Mouse (Mus musculus): ENCODE data around the gene Cenps. TPM values are rescaled to one million over a fixed set of nuclear protein-coding genes. Genes with fewer than 3 reads are reported as not detected.
"Not testable (repeated sequence)": the region's sequence is repeated elsewhere in the genome, so short reads cannot be mapped to it uniquely, and the experiment has no call there.

Cenps gene
- total and polyA plus RNA-seq, 3 experiments: 0.96 to 8.3 (median 7.4) TPM

DNA sequence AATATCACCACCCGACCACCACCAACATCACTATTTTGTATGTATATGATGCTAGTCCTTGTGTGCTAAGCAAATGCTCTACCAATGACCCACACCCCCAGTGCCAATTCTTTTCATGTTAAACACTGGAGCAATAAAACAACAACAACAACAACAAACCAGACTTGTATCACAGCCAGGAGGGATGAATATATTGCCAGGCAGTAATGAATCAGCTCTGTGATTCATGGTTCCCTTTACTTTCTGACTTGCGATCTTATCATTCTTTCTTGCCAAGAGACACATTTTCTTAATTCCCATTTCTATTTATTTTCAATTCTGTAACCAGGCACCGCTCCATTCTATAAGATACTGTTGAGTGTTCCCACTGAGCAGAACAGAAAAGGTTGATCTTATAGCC lies 36.0 kb downstream of the Cenps start:
- H3K4me1 ChIP-seq (ENCODE audit: control insufficient read depth, insufficient read depth, low read length): peaks cover 9% of the 10 kb centered on the region
- no peaks in the 10 kb centered on the region for H3K27me3 ChIP-seq (ENCODE audit: control insufficient read depth, insufficient read depth, low read length)
- peaks cover 4% of the 10 kb centered on the region; the same call in 1 of the 2 replicates for H3K79me2 ChIP-seq (replicated peaks; ENCODE audit: control insufficient read depth, insufficient read depth, low read length)
- no peak overlapping the region for H3K27ac ChIP-seq
- TF ChIP-seq CTCF (IDR thresholded peaks at IDR 0.05): no peak
- no peak for TF ChIP-seq POLR2A (IDR thresholded peaks at IDR 0.05; ENCODE audit: insufficient read depth, low read depth, low read length)
- no peak for TF ChIP-seq EP300 (IDR thresholded peaks at IDR 0.05; ENCODE audit: insufficient read depth, low read depth, low read length)
- H3K9ac ChIP-seq (ENCODE audit: low read depth, low read length): no peak overlapping the region
- H3K4me3 ChIP-seq: no peak overlapping the region
- WGBS: 74% methylated on average over 3 of the region's 3 CpGs
- no peak for DNase-seq
- intact Hi-C loops (cut with DNase I): loop anchor here (2.0 kb wide), 1 partner anchor 65 kb away; the partner anchor contains the start of gene Pgd
- no peaks in the 10 kb centered on the region; the same call in 1 of the 2 replicates for H3K36me3 ChIP-seq (ENCODE audit: control insufficient read depth, insufficient read depth, low read length)

DNA sequence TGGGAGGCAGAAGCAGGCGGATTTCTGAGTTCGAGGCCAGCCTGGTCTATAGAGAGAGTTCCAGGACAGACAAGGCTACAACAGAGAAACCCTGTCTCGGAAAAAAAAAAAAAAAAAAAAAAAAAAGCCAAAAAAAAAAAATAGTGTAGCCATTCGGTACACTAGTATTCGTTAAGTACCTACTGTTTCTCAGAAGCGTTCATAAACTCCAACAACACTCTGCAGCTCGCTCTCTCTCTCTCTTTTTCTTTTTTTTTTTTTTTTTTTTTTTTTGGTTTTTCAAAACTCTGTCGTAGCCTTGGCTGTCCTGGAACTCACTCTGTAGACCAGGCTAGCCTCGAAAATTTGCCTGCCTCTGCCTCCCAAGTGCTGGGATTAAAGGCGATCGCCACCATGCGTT lies 37.0 kb downstream of the Cenps start:
- H3K79me2 ChIP-seq (replicated peaks; ENCODE audit: control insufficient read depth, insufficient read depth, low read length); H3K4me1 ChIP-seq (ENCODE audit: control insufficient read depth, insufficient read depth, low read length); H3K4me3 ChIP-seq; H3K27me3 ChIP-seq (ENCODE audit: control insufficient read depth, insufficient read depth, low read length); H3K36me3 ChIP-seq (ENCODE audit: control insufficient read depth, insufficient read depth, low read length); H3K9ac ChIP-seq (ENCODE audit: low read depth, low read length); H3K27ac ChIP-seq; DNase-seq: not testable (repeated sequence)
- WGBS: 83% methylated on average over 12 of the region's 12 CpGs
- intact Hi-C loops (cut with DNase I): loop anchor here (2.0 kb wide), 1 partner anchor 66 kb away; the partner anchor contains the start of gene Pgd

DNA sequence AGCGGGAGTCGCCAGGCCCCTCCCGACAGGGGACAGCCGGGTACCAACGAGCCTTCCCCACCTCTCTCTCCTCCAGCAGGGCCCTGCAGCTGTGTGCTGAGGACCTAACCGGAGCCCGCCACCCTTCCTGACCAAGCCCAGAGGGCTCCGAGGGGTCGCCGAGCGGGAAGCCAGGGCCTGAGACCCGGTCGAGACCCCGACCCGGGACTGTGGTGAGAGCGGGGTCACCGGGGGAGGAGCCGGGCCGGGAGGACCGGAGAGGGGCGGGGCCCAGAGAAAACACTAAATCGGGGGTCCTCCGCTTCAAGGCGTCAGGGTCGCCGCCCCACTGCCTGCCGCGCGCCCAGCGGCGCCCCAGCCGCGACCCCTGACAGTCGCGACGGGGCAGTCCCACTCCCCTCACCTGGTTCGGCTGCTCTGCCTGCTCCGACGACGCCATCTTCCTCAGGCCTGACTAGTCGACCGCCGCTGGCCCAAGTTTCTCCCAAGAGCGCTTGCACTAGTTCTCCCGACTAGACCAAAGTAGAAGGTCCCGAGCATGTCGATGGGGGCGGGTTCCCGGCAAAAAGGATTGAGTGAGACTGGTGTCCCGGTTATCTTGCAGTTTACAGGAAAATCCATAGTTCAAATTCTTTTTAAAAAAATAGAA lies 37.9 kb downstream of the Cenps start, which contains the start of gene Pex14:
TSS of gene Pex14 (minus strand) at position 508 of the 649 bp plus-strand sequence.
- Histone ChIP-seq H3K27me3 (ENCODE audit: control insufficient read depth, insufficient read depth, low read length) (no peaks in the 10 kb centered on the region), H3K79me2 (replicated peaks; ENCODE audit: control insufficient read depth, insufficient read depth, low read length) (peaks cover 4% of the 10 kb centered on the region), H3K36me3 (ENCODE audit: control insufficient read depth, insufficient read depth, low read length) (no peaks in the 10 kb centered on the region; the same call in 1 of the 2 replicates), H3K4me1 (ENCODE audit: control insufficient read depth, insufficient read depth, low read length) (peaks cover 6% of the 10 kb centered on the region), H3K27ac (peak within 1 kb of the TSS; percentile 75), H3K4me3 (peak within 1 kb of the TSS; percentile 99), H3K9ac (ENCODE audit: low read depth, low read length) (peak within 1 kb of the TSS; percentile 93)
- TF ChIP-seq CTCF (IDR thresholded peaks at IDR 0.05): no peak
- TF ChIP-seq POLR2A (IDR thresholded peaks at IDR 0.05; ENCODE audit: insufficient read depth, low read depth, low read length): peak; percentile 74
- no peak for TF ChIP-seq EP300 (IDR thresholded peaks at IDR 0.05; ENCODE audit: insufficient read depth, low read depth, low read length)
- intact Hi-C loops (cut with DNase I): loop anchor here (2.0 kb wide), 1 partner anchor 67 kb away; the partner anchor contains the start of gene Pgd
- DNase-seq: peak; percentile 92 to 93
- under 1% methylated on average over 50 of the region's 50 CpGs for WGBS

DNA sequence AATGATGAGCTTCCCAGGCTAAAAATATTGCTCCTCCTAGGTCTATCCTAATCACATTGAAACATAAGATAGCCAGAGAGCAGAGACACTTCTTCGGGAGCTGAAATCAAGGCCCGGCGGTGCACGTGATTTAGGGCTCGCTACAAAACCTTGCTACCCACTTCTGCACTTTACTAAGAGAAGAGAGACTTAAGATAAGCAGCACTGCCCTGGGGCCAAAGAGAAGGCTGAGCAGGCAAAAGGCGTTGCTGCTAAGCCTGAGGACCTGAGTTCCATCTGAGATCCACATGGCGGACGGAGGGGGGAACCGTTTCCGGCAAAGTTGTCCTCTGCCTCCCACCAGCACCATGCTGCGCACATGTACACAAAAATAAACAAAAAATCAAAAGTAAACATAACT lies 38.9 kb downstream of the Cenps start:
- no peaks in the 10 kb centered on the region for H3K27me3 ChIP-seq (ENCODE audit: control insufficient read depth, insufficient read depth, low read length)
- H3K4me1 ChIP-seq (ENCODE audit: control insufficient read depth, insufficient read depth, low read length): peaks cover 6% of the 10 kb centered on the region
- 5% methylated on average over 11 of the region's 11 CpGs for whole genome bisulfite sequencing
- H3K4me3 ChIP-seq: peak overlapping the region; percentile 99
- TF ChIP-seq POLR2A (IDR thresholded peaks at IDR 0.05; ENCODE audit: insufficient read depth, low read depth, low read length) (no peak), CTCF (IDR thresholded peaks at IDR 0.05) (no peak), EP300 (IDR thresholded peaks at IDR 0.05; ENCODE audit: insufficient read depth, low read depth, low read length) (no peak)
- no peak for DNase-seq
- no peak overlapping the region; the same call in 1 of the 2 replicates for H3K27ac ChIP-seq
- H3K9ac ChIP-seq (ENCODE audit: low read depth, low read length): peak overlapping the region; percentile 93
- intact Hi-C loops (cut with DNase I): no loop called here
- peaks cover 2% of the 10 kb centered on the region; the same call in 1 of the 2 replicates for H3K79me2 ChIP-seq (replicated peaks; ENCODE audit: control insufficient read depth, insufficient read depth, low read length)
- no peaks in the 10 kb centered on the region; the same call in 1 of the 2 replicates for H3K36me3 ChIP-seq (ENCODE audit: control insufficient read depth, insufficient read depth, low read length)

DNA sequence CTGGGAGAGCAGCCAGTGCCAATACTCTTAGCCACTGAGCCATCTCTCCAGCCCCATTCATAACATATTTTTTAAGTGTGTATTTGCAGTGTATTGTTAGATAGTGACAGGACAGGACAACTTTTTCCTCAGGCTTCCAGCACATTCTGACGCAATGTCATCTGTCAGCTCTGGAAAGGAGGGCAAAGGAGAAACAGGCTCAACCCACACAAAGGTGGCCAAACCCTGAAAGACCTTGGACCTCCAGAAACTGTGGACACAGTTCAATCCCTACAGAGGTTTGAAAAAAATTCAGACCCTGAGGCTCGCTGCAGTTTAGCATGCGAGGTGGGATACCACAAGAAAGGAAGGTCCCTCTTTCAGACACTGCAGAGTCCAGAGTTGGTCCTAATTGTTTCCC lies 39.5 kb downstream of the Cenps start:
- Histone ChIP-seq H3K9ac (ENCODE audit: low read depth, low read length) (no peak overlapping the region), H3K36me3 (ENCODE audit: control insufficient read depth, insufficient read depth, low read length) (no peaks in the 10 kb centered on the region; the same call in 1 of the 2 replicates), H3K27ac (no peak overlapping the region), H3K4me1 (ENCODE audit: control insufficient read depth, insufficient read depth, low read length) (peaks cover 6% of the 10 kb centered on the region), H3K4me3 (no peak overlapping the region), H3K79me2 (replicated peaks; ENCODE audit: control insufficient read depth, insufficient read depth, low read length) (peaks cover 2% of the 10 kb centered on the region; the same call in 1 of the 2 replicates), H3K27me3 (ENCODE audit: control insufficient read depth, insufficient read depth, low read length) (no peaks in the 10 kb centered on the region)
- intact Hi-C loops (cut with DNase I): no loop called here
- no peak for DNase-seq
- no peak for TF ChIP-seq POLR2A (IDR thresholded peaks at IDR 0.05; ENCODE audit: insufficient read depth, low read depth, low read length)
- TF ChIP-seq CTCF (IDR thresholded peaks at IDR 0.05): no peak
- no peak for TF ChIP-seq EP300 (IDR thresholded peaks at IDR 0.05; ENCODE audit: insufficient read depth, low read depth, low read length)
- 81% methylated on average over 3 of the region's 3 CpGs for WGBS

DNA sequence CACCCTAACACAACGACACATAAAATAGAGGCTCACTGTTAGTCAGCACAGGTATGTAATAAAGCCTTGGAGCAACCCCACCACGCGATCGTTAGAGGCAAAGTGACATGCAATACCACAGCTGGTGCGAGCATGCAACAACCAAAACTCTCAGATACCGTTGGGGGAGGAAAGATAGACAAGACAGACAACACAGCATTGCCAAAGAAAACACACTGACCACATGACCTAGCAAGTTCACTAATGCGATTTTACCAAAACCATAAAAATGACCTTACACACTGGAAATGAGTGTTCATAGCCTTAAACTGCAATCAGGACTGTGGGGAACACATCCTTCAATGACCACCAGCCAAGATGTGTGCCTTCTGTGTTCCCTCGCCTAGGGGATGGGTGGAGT lies 46.1 kb downstream of the Cenps start:
- 56% methylated on average over 8 of the region's 8 CpGs for WGBS
- intact Hi-C loops (cut with DNase I): no loop called here

More for the DNA sequence above, 46.1 kb downstream of the Cenps start:
- H3K36me3 ChIP-seq (ENCODE audit: control insufficient read depth, insufficient read depth, low read length): no peaks in the 10 kb centered on the region; the same call in 1 of the 2 replicates
- peaks cover 3% of the 10 kb centered on the region for H3K79me2 ChIP-seq (replicated peaks; ENCODE audit: control insufficient read depth, insufficient read depth, low read length)
- TF ChIP-seq POLR2A (IDR thresholded peaks at IDR 0.05; ENCODE audit: insufficient read depth, low read depth, low read length): no peak
- no peak for TF ChIP-seq EP300 (IDR thresholded peaks at IDR 0.05; ENCODE audit: insufficient read depth, low read depth, low read length)
- TF ChIP-seq CTCF (IDR thresholded peaks at IDR 0.05): no peak
- H3K9ac ChIP-seq (ENCODE audit: low read depth, low read length): no peak overlapping the region
- no peak for DNase-seq
- no peak overlapping the region for H3K4me3 ChIP-seq
- no peak overlapping the region for H3K27ac ChIP-seq
- H3K4me1 ChIP-seq (ENCODE audit: control insufficient read depth, insufficient read depth, low read length): no peaks in the 10 kb centered on the region; the same call in none of the 2 replicates
- H3K27me3 ChIP-seq (ENCODE audit: control insufficient read depth, insufficient read depth, low read length): no peaks in the 10 kb centered on the region
